Mouse (Mus musculus) right cerebral cortex, postnatal 14 days (tissue): ENCODE measurements around the gene Zfp839.

ENCODE experiments used
- DNase-seq: peaks from one replicate; pipeline ENCODE4 v3.0.0; 2022

The Zfp839 gene

DNA sequence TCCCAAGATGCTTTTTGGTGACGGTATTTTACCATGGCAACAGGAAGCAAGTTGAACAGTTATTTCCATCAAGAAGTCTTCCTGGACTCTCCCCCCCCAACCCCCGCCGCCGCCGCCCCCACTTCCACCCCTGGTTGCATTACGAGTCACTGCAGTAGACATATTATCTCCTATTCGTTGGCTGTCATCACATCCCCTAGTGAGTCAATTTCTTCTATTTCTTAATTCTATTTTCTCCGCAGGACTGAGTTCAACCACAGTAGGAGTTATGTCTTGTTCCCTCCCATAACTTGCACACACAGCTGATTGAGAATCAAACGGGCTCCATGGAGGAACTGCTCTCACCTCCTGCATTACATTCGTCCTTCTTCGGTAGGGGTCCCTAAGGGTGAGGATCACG is 38.1 kb downstream of the Zfp839 start:
- no peak for DNase-seq

DNA sequence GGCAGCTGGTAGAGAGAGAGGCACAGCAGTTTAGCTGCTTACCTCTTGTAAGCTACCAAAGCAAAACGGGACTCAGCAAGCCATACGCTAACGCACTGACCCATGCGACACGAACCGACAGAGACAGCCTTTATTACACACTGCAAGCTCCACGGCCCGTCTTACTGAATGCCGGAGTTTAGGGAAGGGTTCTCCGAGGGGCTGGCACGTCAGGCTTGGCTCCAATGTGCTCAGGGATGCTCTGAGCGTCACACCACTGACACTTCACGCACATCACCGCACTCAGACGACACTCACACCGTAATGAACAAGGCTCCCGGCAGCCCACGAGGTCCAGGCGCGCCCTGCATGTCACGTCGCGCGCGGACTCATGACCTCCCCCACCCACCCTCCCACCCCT is 38.6 kb downstream of the Zfp839 start:
- peak; percentile 59 for DNase-seq

DNA sequence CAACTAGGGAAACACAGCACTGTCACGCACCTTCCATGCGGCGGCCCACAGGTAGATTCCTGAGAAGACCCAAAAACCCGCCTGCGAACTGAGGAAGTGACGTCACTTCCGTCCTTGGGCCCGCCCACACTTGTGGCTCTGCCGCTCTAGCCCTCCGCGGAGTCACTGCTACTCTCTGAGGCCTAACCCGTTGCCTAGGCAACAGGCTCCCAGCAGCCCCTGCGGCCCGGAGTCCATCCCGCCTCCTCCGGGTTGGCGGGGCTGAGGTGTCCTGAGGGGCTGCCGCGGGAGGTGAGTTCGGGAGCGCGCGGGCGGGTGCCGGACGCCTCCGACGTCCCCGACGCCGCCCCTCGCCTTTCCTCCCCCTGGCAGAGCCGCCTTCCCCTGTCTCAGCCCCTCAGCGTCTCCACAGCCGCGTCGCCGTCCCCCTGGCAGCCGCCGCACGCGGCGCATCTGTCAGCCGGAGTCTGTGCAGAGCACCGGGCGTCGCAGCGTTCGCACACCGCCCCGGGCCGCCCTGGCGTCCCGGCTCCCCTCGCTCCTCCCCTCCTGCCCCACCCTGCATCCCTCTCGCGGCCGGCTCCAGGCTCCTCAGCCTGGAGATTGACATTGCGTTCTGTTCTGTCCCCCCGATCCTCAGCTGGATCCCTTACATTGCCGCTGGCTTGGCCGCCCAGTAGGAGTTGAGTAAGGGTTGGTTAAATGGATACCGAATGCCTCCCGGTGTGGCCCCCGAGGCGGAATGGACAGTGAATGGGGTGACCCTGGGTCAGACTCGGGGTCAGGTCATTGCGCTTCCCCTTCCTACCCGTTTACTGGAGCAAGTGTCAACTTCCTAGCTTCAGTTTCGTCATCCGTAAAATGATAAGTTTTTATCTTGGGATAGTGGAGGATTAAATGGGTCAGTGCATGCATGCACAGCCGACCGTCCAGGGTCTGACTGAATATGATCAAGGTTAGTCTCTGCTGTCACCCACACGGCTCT is 39.3 kb downstream of the Zfp839 start, which contains the start of the genes Cinp and Tecpr2:
Gene Cinp (minus strand): TSS at position 110 of the 985 bp plus-strand sequence.
Gene Tecpr2 (plus strand): TSS at position 229 of the 985 bp plus-strand sequence.
- peak; percentile 94 for DNase-seq

DNA sequence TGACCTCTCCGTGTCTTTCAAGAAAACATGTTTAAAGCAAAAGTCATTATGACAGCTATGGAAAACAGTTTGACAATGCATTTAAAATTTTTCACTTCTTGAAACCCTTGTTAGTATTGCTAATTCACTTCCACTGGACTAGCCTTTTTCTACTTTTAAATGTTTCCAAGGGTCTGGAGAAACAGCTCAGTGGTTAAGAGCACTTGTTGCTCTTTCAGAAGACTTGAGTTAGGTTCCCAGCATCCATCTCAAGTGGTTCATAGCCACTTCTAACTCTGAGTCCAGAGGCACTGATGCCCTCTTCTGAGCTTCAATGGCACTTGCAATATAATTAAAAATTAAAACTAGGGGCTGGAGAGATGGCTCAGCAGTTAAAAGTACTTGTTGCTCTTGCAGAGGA is 41.8 kb downstream of the Zfp839 start:
- DNase-seq, result no peak

DNA sequence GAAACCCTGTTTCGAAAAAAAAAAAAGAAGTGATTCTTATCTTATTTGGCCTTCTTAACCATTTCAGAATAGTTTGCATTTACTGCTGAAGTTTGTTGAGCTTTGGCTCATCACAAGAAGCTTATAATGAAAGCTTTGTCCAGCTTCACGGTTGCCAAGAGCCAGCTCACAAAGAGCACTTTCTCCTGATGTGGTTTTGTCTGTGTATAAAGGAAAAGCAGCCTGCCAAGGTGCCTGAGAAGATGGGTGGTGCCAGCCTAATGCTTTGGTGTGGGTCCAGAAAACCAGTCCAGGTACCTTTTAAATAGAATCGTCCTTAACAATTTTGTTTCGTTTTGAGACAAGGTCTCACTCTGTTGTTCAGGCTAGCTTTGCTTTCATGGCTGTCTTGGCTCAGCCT is 52.1 kb downstream of the Zfp839 start:
- no peak for DNase-seq

DNA sequence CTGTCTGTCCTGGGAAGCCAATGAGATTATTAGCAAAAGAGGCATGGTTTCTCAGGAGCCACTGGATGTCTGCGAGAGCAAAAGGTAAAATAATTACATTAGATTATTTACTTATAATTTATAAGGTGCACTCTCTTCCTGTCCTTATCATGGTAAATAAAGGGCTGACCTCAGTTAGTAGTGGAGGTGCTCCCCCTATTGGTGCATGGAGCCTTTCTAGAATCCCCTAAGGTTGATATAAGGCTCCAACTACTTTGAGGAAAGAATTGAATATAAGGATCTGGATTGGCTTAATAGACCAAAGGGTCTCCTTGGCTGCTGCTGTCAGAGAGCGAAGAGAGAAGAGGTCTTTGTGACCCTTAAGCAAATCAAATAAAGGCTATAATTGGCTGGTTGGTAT is 53.5 kb downstream of the Zfp839 start:
- DNase-seq, result no peak

DNA sequence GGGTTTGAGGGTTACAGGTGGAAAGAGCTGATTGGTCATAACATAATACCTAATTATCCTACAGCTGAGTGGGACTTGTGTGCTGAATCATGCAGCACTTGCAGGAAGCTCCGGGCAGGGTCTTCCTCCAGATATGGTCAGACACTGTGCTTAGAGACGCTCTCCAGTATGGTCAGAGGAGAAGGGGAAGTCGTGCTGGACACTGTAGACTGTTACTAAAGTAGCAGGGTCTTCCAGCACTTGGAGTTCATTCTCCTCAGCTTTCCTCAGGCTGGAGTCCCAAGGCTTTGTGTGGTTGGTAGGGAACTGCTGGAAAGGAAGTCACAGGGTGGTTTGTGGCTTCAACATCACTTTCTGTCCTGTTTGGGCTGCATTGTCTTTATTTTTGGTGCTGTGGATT is 57.8 kb downstream of the Zfp839 start:
- DNase-seq, result no peak

DNA sequence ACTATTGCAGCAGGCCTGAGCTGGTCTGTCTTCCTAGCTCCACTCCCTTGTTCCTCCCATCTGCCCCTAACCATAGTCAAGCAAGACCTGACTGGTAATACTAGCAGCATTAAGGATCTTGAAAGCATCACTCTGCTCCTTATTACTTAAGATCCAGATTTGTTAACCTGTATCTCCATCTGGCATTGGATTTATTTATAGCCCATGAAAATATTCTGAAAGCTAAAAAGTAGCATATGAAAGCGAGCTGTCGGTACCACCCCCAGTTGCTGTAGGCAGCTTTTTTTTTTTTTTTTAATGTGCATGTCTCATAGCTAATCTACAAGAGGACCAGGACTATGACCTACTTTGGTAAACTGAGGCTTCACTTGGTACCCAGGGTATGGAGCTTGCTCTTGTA is 59.9 kb downstream of the Zfp839 start:
- no peak for DNase-seq

DNA sequence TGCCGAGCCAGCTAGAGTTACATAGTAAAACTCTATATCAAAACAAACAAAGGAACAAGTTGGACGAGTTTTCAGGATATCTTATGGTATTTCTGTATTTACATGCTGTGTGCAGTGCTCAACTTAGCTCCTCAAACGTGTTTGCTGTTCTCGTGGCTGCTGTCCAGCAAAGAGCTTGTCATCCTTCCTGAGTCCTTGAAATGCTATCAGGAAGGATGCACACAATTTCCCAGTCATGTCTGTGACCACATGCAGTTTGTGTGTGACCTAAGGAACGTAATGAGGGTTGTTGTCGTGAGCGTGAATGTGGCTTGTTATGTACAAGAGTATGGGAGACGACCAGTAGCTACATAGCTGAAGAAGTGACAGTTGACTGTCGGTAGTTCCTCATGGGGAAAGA is 65.7 kb downstream of the Zfp839 start:
- no peak for DNase-seq
